9 mouse cellular contexts compared by ENCODE assay signal in the genomic region with DNA sequence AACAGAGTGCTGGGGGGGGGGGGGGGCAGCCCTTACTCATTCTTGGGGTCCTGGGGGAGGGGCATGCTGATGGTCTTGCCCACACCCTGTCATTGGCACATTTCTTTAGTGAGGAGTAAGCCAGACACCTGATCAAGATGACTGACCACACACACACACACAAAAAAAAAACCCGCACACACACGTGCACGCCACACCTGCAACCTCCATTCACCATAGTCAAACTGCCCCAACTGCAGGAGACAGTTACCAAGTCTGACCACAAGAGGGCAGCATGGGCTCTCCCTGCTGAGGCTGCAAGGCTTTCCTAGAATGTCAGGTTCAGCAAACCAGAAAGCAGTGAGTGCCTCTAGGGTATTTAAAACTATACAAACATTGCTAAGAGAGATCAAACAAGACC. TPM values are rescaled to one million over a fixed set of nuclear protein-coding genes. Genes with fewer than 3 reads are reported as not detected.
DNase-seq lines count a peak whose midpoint lies in the region; TF ChIP-seq lines count a peak whose summit lies in the region.
"Had no signal": no experiment of that assay in that cellular context is flagged by ENCODE, and none has a peak within 500 bp of the region (broad histone marks: within the 10 kb centered on the region; RNA-seq: fewer than 3 reads in every experiment).

No protein-coding gene starts in this region.

- dilution Hi-C loops in CH12.LX (cut with MboI; ENCODE audit: extremely low pct_ligation_motif_present, extremely low pct_unique_long_range_greater_than_20kb, low sequenced_read_pairs): no loop called here

- no peaks in the 10 kb centered on the region for H3K79me2 ChIP-seq in CH12.LX (replicated peaks; ENCODE audit: control insufficient read depth, extremely low read depth, insufficient read depth, poor library complexity, severe bottlenecking)

- TF ChIP-seq EP300 in CH12.LX (IDR thresholded peaks at IDR 0.05; ENCODE audit: low read length): no peak

- no peak overlapping the region for H3K4me2 ChIP-seq in CH12.LX (ENCODE audit: insufficient read depth, low read depth, poor library complexity, severe bottlenecking)
- H3K4me2 ChIP-seq: liver, embryonic 15.5 days had no signal

- TF ChIP-seq RAD21 in CH12.LX (IDR thresholded peaks at IDR 0.05; ENCODE audit: low read depth, low read length): peak; percentile 92

- H3K9ac ChIP-seq in CH12.LX (ENCODE audit: insufficient read depth, low read depth): no peak overlapping the region
- H3K9ac ChIP-seq: liver, embryonic 15.5 days had no signal

- no peaks in the 10 kb centered on the region for H3K9me3 ChIP-seq in CH12.LX (replicated peaks; ENCODE audit: low read length)
- H3K9me3 ChIP-seq: liver, embryonic 15.5 days had no signal

- peaks cover 0 to 4% of the 10 kb centered on the region in 2 experiments; a peak in 2 of 4 replicates for H3K4me1 ChIP-seq in CH12.LX (ENCODE audit: control insufficient read depth in 1 of 2, insufficient read depth in 2 of 2)
- H3K4me1 ChIP-seq: liver, embryonic 15.5 days had no signal

- H3K27ac ChIP-seq in CH12.LX (ENCODE audit: insufficient read depth, low read depth): no peak overlapping the region
- H3K27ac ChIP-seq: liver, embryonic 15.5 days had no signal

- H3K27me3 ChIP-seq in CH12.LX (replicated peaks): peaks cover 65% of the 10 kb centered on the region
- H3K27me3 ChIP-seq: liver, embryonic 15.5 days had no signal

- DNase-seq in CH12.LX (ENCODE audit: extremely low read depth): peak; percentile 60
- DNase-seq in ZHBTc4 (ENCODE audit: low read depth, low spot score): peak; percentile 87
- peak; percentile 85 to 90 for DNase-seq in cerebellum, postnatal 25 days
- DNase-seq in gastrocnemius, postnatal 25 days: peak; percentile 46
- DNase-seq in layer of hippocampus, adult 9-11 months: peak; percentile 58
- DNase-seq in lung, postnatal 25 days (ENCODE audit: low spot score): peak; percentile 70
- DNase-seq in right cerebral cortex, postnatal 25 days: peak; percentile 78
- peak; percentile 70 to 83 for DNase-seq in urinary bladder, postnatal 4 days (ENCODE audit: low spot score in 2 of 2)

- in situ Hi-C loops in CH12.LX (cut with MboI; ENCODE audit: low pct_ligation_motif_present, low pct_unique_long_range_greater_than_20kb, low sequenced_read_pairs): loop anchor here (5.0 kb wide), 1 partner anchor 45 kb away; no protein-coding TSS in a partner anchor

- no peak overlapping the region for H3K4me3 ChIP-seq in CH12.LX (replicated peaks in 1 of 3; ENCODE audit: low read depth in 2 of 3, low read length in 2 of 3, poor library complexity in 1 of 3)
- H3K4me3 ChIP-seq: liver, embryonic 15.5 days had no signal

- peaks cover 0 to 21% of the 10 kb centered on the region in 2 experiments for H3K36me3 ChIP-seq in CH12.LX (replicated peaks in 1 of 2; ENCODE audit: control insufficient read depth in 1 of 2, insufficient read depth in 1 of 2, low read length in 1 of 2)

- no peak for TF ChIP-seq POLR2A in CH12.LX (IDR thresholded peaks at IDR 0.05; ENCODE audit: low read depth, low read length)

- peak; percentile 78 to 97 for TF ChIP-seq CTCF in CH12.LX (conservative IDR thresholded peaks at IDR 0.05 in 1 of 2, IDR thresholded peaks at IDR 0.05 in 1 of 2; ENCODE audit: low read depth in 2 of 2, low read length in 2 of 2)

TF ChIP-seq in CH12.LX, 34 proteins besides CTCF, POLR2A, EP300 and RAD21:
- peak; percentile 65; the same call in 1 of the 2 replicates for TF ChIP-seq MAX (IDR thresholded peaks at IDR 0.05; ENCODE audit: low read length)
- TF ChIP-seq POLR2AphosphoS2 (IDR thresholded peaks at IDR 0.05; ENCODE audit: low read depth, low read length): no peak
- no peak for TF ChIP-seq TBP (conservative IDR thresholded peaks at IDR 0.05; ENCODE audit: low read depth, low read length)
- TF ChIP-seq JUN (IDR thresholded peaks at IDR 0.05; ENCODE audit: insufficient read depth, low read depth, low read length): no peak
- peak; percentile 89 for TF ChIP-seq MYC (IDR thresholded peaks at IDR 0.05; ENCODE audit: low read depth, low read length)
- 0 out of 2 replicates have a peak, but pooled peaks have one; percentile 37 for TF ChIP-seq MEF2A (IDR thresholded peaks at IDR 0.05; ENCODE audit: borderline replicate concordance, low read depth, low read length)
- TF ChIP-seq BHLHE40 (IDR thresholded peaks at IDR 0.05; ENCODE audit: low read depth, low read length): peak; percentile 98
- peak; percentile 99 for TF ChIP-seq SMC3 (IDR thresholded peaks at IDR 0.05; ENCODE audit: low read depth, low read length)
- TF ChIP-seq ETS1 (conservative IDR thresholded peaks at IDR 0.05; ENCODE audit: low read depth, low read length): no peak
- no peak for TF ChIP-seq KAT2A (IDR thresholded peaks at IDR 0.05; ENCODE audit: insufficient replicate concordance, low read length)
- TF ChIP-seq MXI1 (IDR thresholded peaks at IDR 0.05; ENCODE audit: low read depth, low read length): peak; percentile 71
- peak; percentile 73 for TF ChIP-seq ZNF384 (IDR thresholded peaks at IDR 0.05; ENCODE audit: low read depth, low read length)
- no peak for TF ChIP-seq CHD1 (IDR thresholded peaks at IDR 0.05; ENCODE audit: low read depth, low read length)
- peak; percentile 47; the same call in 1 of the 2 replicates for TF ChIP-seq IRF4 (IDR thresholded peaks at IDR 0.05; ENCODE audit: low read depth, low read length)
- 0 out of 2 replicates have a peak, but pooled peaks have one; percentile 15 for TF ChIP-seq NRF1 (IDR thresholded peaks at IDR 0.05; ENCODE audit: low read depth, low read length)
- peak; percentile 36; the same call in 1 of the 2 replicates for TF ChIP-seq SIN3A (IDR thresholded peaks at IDR 0.05; ENCODE audit: low read length)
- peak; percentile 52; the same call in 1 of the 2 replicates for TF ChIP-seq NELFE (IDR thresholded peaks at IDR 0.05; ENCODE audit: low read depth, low read length)
- peak; percentile 65; the same call in 1 of the 2 replicates for TF ChIP-seq TCF12 (IDR thresholded peaks at IDR 0.05; ENCODE audit: low read depth, low read length)
- TF ChIP-seq MAZ (IDR thresholded peaks at IDR 0.05; ENCODE audit: low read depth, low read length): peak; percentile 75; the same call in 1 of the 2 replicates
- peak; percentile 86 for TF ChIP-seq ZC3H11A (IDR thresholded peaks at IDR 0.05; ENCODE audit: low read depth, low read length)
- TF ChIP-seq MAFK (IDR thresholded peaks at IDR 0.05; ENCODE audit: insufficient replicate concordance, low read length): peak; percentile 38; the same call in 1 of the 2 replicates
- TF ChIP-seq JUND (conservative IDR thresholded peaks at IDR 0.05; ENCODE audit: low read depth, low read length): no peak

RNA-seq across cellular contexts. Expression of gene Slc19a1, which starts 50.4 kb away (rescaled TPM):
- total RNA-seq in CH12.LX (2012; rRNA removed) (50.2 and 54.4 TPM in 2 replicates), CH12.LX (2014; rRNA removed) (36.0 and 40.1 TPM in 2 replicates)
- 53.3 and 59.8 TPM in 2 replicates for polyA plus RNA-seq in CH12.LX (2012; ENCODE audit: insufficient read length, low read depth)
- 1 to 10 TPM; 5.3 to 5.7 TPM for total RNA-seq in gastrocnemius, postnatal 25 days (2021)

Comparison
In these comparisons a context has a peak if more than half of its experiments do, and no peak if none do; other contexts are left out.
1. RNA of gene Slc19a1, which starts 50.4 kb away (total RNA-seq): 36.0 to 54.4 TPM in CH12.LX; 5.3 to 5.7 TPM in gastrocnemius, postnatal 25 days; every median in the first group is over 4 times any median in the second.
2. Peak in every context shown above with its lines, with median percentiles within 50 percentile points of each other: DNase-seq.